Mouse (Mus musculus) spleen, postnatal 4 days (tissue): Measurements from ENCODE around the gene Vmn2r94.
A peak's percentile ranks its signal among the peaks of the same experiment; 100 is the strongest.

Source experiments
- DNase-seq, 2 experiments: peaks; one replicate each; pipeline ENCODE4 v3.0.0; 2022; ENCODE audit warnings: low spot score in 2 of 2

Vmn2r94 gene

GRCm38 (mm10) chr17:18277656-18278055, at the start of gene Vmn2r94:
Vmn2r94 (minus strand) TSS chr17:18277756.
- no peak for DNase-seq

DNA sequence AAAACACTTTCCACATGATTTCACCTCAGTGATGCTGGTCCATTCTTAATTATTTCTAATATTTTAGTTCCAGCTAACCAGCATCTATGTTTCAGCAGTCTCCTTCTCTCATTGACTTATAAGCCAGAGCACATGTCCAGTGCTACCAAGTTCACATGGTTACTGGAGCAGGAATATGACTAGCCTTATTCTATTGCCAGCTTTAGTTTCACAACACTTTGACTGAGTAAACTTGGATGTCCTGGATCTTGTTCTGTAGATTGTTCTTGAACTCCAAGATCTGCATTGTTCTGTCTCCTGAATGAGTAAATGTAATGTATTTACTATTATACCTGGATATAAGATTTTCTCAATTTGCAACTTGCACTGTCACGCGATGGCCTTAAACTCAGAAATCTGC, 45.5 kb upstream of the Vmn2r94 start:
- no peak for DNase-seq

- no peak for DNase-seq
These were observed 20.2 kb upstream of the Vmn2r94 start, which contains the start of gene Vmn2r93 for GRCm38 (mm10) chr17:18297799-18298198. Vmn2r93 (plus strand) TSS chr17:18298099.

DNA sequence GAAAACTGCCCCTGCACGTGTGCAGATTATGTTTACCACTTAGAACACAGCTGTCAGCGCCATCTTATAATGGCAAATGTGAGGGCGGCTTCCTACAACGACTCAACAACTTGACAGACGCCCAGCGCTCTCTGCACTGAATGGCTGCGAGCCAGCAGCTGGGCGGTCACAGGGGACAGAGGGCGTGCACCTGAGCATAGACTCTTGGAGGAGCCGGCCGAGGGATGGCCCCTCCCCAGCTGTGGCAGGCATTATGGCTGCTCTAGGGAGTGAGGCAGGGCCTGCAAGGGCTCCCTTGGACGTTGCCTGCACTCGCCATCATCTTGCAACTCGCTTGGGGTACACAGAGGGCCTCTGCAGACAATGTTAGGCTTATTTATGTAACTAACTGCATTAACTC, 40.6 kb downstream of the Vmn2r94 start:
- peak in 1 of 2 experiments; percentile 50 for DNase-seq

- no peak for DNase-seq
These were observed 45.6 kb downstream of the Vmn2r94 start for GRCm38 (mm10) chr17:18231996-18232395.

- DNase-seq = no peak
These were observed 56.3 kb downstream of the Vmn2r94 start for GRCm38 (mm10) chr17:18221300-18221699.
